In the genomic region with DNA sequence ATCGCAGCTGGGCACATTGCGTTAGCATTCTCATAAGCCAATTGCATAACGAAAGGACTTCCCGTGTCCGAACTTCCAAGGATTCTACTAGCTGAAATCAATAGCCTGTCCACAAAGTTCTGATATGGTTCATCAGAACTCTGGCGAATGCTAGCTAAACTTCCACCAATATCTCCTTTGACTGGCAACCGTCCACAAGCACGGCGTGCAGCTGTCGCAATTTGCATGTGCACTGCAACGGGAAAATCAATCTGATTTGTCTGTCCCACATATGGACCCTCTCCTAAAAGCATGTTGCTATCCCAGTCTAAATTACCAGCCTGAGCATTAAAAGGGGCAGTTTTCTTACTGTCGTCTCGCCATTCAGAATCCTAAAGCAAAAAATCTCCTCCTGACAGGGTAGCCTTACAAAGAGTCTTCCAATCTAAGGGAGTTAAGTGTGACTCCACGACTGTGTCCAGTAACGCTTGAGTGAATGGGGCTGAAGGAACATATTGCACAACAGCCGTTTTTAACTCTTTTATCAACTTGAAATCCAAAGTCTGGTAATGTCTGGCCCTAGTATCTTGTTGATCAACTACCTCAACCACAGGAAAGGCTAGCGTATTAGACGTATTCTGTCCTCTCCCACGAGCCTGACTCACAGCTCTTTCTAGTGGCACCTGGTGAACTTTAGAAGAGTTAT, we compare ENCODE assay signal across 7 mouse cellular contexts. TPM values are rescaled to one million over a fixed set of nuclear protein-coding genes. Genes with fewer than 3 reads are reported as not detected.
DNase-seq lines count a peak whose midpoint lies in the region; ATAC-seq and TF ChIP-seq lines count a peak whose summit lies in the region.
"Not testable (repeated sequence)": the region's sequence is repeated elsewhere in the genome, so short reads cannot be mapped to it uniquely, and the experiment has no call there.

No protein-coding gene starts in this region.

- TF ChIP-seq CTCF in gastrocnemius, adult 2 months (IDR thresholded peaks at IDR 0.05); liver, adult 2 months (IDR thresholded peaks at IDR 0.05; ENCODE audit: low read depth, low read length); liver, postnatal 0 days (IDR thresholded peaks at IDR 0.05; ENCODE audit: low read depth): not testable (repeated sequence)

- H3K9ac ChIP-seq in liver, adult 2 months (ENCODE audit: low read depth, low read length); liver, postnatal 0 days (replicated peaks); midbrain, embryonic 11.5 days (ENCODE audit: low read length): not testable (repeated sequence)

- TF ChIP-seq POLR2A in liver, adult 2 months (IDR thresholded peaks at IDR 0.05; ENCODE audit: extremely low read depth, insufficient read depth, low read length), result not testable (repeated sequence)

- intact Hi-C loops in gastrocnemius, adult 2 months (cut with DNase I); left cerebral cortex, postnatal 4 days (cut with DNase I): not testable (repeated sequence)

- H3K36me3 ChIP-seq in liver, adult 2 months (ENCODE audit: control insufficient read depth, insufficient read depth, low read length); liver, postnatal 0 days (replicated peaks; ENCODE audit: insufficient read depth, low read length); midbrain, embryonic 11.5 days (ENCODE audit: control insufficient read depth, insufficient read depth, low read length): not testable (repeated sequence)

- H3K27ac ChIP-seq in gastrocnemius, adult 2 months; liver, adult 2 months (replicated peaks; ENCODE audit: insufficient read depth, low read depth, low read length); midbrain, embryonic 11.5 days (ENCODE audit: low read depth, low read length): not testable (repeated sequence)
- peak overlapping the region; percentile 16; the same call in 1 of the 2 replicates for H3K27ac ChIP-seq in liver, postnatal 0 days (ENCODE audit: low read depth)

- H3K4me3 ChIP-seq in gastrocnemius, adult 2 months, result peak overlapping the region; percentile 33
- not testable (repeated sequence) for H3K4me3 ChIP-seq in liver, adult 2 months (ENCODE audit: insufficient read depth, low read depth, low read length); liver, postnatal 0 days (ENCODE audit: low read depth, low read length); midbrain, embryonic 11.5 days (ENCODE audit: low read depth, low read length)

- not testable (repeated sequence) for H3K27me3 ChIP-seq in liver, adult 2 months (ENCODE audit: control insufficient read depth, insufficient read depth, low read length); liver, postnatal 0 days (ENCODE audit: insufficient read depth, low read length); midbrain, embryonic 11.5 days (ENCODE audit: control insufficient read depth, insufficient read depth, low read length)

- 25% methylated on average over 19 of the region's 19 CpGs for WGBS in liver, adult 2 months
- 60% methylated on average over 19 of the region's 19 CpGs for WGBS in liver, postnatal 0 days (ENCODE audit: insufficient replicate concordance)
- 90% methylated on average over 19 of the region's 19 CpGs for WGBS in midbrain, embryonic 11.5 days

- not testable (repeated sequence) for H3K9me3 ChIP-seq in liver, postnatal 0 days (ENCODE audit: low read length); midbrain, embryonic 11.5 days (ENCODE audit: control insufficient read depth, low read length)

- DNase-seq in cerebellum, postnatal 10 days, result peak; percentile 35 to 47
- not testable (repeated sequence) for DNase-seq in gastrocnemius, adult 2 months
- DNase-seq in heart, adult 11 months, result peak; percentile 55
- DNase-seq in left cerebral cortex, postnatal 4 days, result peak; percentile 46
- DNase-seq in liver, adult 2 months (ENCODE audit: extremely low read depth, low read depth, low spot score), result peak; percentile 91
- peak; percentile 61 for DNase-seq in liver, postnatal 0 days
- DNase-seq in midbrain, embryonic 11.5 days (ENCODE audit: low spot score, missing footprints), result peak; percentile 62

- 0 out of 2 replicates have a peak, but pooled peaks have one; percentile 8 for TF ChIP-seq EP300 in liver, postnatal 0 days (IDR thresholded peaks at IDR 0.05; ENCODE audit: low read depth)

- H3K4me2 ChIP-seq in liver, postnatal 0 days (ENCODE audit: low read depth, low read length); midbrain, embryonic 11.5 days: not testable (repeated sequence)

- not testable (repeated sequence) for H3K79me2 ChIP-seq in liver, adult 2 months (ENCODE audit: control insufficient read depth, insufficient read depth, low read length)

- ATAC-seq in liver, postnatal 0 days, result peak; percentile 41; the same call in 1 of the 2 replicates
- not testable (repeated sequence) for ATAC-seq in midbrain, embryonic 11.5 days (ENCODE audit: low FRiP score)

- H3K4me1 ChIP-seq in liver, adult 2 months (ENCODE audit: control insufficient read depth, insufficient read depth, low read length); liver, postnatal 0 days (ENCODE audit: insufficient read depth); midbrain, embryonic 11.5 days (ENCODE audit: control insufficient read depth, insufficient read depth, low read length): not testable (repeated sequence)

RNA-seq across cellular contexts. Expression of gene Ezr, which starts 59.3 kb away (rescaled TPM):
- total RNA-seq in gastrocnemius, adult 2 months (2021), result 1 to 10 TPM; 1.5 to 1.9 TPM
- total RNA-seq in left cerebral cortex, postnatal 4 days (2021), result 10 to 100 TPM; 17.4 to 19.9 TPM
- total RNA-seq in liver, adult 2 months (2014; rRNA removed), result 3.1 and 3.2 TPM in 2 replicates
- polyA plus RNA-seq in liver, adult 2 months (2012; rRNA removed), result 2.4 and 2.6 TPM in 2 replicates
- polyA plus RNA-seq in liver, postnatal 0 days (2015; fragmentation: Nextera tagmentation; extraction: Ambion mirVana), result 32.0 and 34.8 TPM in 2 replicates
- polyA plus RNA-seq in midbrain, embryonic 11.5 days (2014; fragmentation: Nextera tagmentation; extraction: Ambion mirVana), result 47.0 and 51.0 TPM in 2 replicates
